Mouse (Mus musculus): ENCODE measurements at regions not wholly inside any gene's neighbourhood (a gene's known extent, or its start where the extent isn't known, plus 50 kb on each side); places are given as distances from the start of the nearest gene placed in this dataset.

DNA sequence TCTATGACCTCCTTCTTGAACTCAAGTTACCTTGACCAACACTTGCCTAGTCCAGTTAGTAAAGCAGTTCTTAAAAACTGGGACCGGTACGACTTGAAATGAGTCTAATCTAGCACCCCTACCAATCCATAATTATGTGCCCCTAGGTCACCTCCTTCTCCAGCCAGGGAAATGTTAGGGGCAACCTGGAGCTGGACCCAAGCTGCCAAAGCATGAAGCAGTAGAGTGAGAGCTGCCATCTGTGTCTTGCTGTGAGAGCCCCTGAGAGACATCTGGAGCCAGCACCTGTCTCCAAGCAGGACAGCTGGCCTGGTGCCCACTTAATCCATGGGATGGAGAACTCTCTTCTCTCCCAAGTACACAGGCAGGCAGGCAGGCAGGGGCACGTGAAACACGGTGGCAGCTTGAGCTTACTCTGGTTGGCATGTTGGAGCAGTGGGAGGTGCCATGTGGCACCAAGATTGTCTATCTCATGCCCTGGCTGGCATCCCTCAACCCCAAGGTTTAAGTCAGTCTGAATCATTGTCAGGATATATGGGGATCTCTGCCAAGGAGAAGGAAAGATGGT lies 1473.8 kb upstream of the Gm6569 start:
- TF ChIP-seq ZKSCAN1 (IDR thresholded peaks at IDR 0.05; ENCODE audit: borderline replicate concordance, low read depth, low read length) (no peak), TCF12 (IDR thresholded peaks at IDR 0.05; ENCODE audit: low read depth, low read length) (no peak), USF1 (IDR thresholded peaks at IDR 0.05; ENCODE audit: low read depth, low read length) (no peak), ELF1 (IDR thresholded peaks at IDR 0.05; ENCODE audit: low read depth, low read length) (no peak), MXI1 (IDR thresholded peaks at IDR 0.05; ENCODE audit: low read depth, low read length) (no peak)
